Mouse (Mus musculus) natural killer cell, adult 2 months (primary cell): ENCODE results near the gene Satb2.
A peak's percentile ranks its signal among the peaks of the same experiment; 100 is the strongest.

Source experiments
- DNase-seq, 2 experiments: peaks; one replicate each; pipeline ENCODE4 v3.0.0; 2022; ENCODE audit warnings: low spot score in 2 of 2

Satb2 gene

DNA sequence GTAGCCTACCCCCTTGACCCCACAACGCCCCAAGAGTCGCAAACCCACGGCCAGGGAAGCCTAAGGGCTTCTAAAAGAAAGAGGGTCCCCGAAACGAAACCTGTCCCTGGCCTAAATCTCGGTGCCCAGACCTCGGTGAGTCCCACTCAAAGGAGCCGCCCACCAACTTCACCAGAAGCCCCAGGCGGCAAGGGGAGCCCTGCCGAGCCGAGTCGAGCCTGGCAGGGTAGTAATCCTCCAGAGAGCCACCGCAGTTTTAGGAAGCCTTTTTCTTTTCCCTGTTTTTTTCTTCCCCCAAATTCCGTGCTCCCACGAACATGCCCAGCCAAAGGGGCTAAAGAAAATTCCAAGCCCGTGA lies 4.9 kb downstream of the Satb2 start:
- no peak for DNase-seq

DNA sequence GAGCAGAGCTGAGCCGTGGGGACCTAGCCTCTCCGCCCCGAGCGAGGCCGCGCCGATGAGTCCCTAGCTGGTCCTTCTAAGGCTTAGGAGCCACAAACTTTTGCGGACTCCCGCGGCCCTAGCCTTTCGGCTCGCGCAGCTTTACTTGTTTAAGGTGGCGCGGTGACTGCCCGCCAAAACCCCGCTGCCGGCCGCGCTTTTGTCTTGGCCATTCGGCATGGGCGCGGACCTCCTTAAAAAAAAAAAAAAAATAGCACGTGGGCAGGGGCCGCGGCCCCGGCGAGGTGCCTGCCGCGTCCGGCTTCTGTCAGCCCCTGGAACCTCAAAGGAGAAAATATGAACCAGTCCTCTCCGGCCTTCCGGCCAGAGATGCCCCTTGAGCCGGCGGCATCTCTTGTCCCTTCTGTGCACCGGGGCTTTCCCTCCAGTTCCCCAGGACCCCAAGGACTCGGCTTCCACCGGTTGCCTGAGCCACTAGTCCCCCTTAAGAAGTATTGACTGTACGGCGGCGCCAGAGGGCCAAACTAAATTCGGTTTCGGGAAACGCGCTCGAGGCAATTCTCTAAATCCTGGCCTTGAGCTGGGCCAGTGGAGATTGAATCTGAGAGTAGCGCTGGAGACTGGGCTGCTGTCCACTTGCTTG lies 5.4 kb downstream of the Satb2 start:
- peak; percentile 52 to 78 for DNase-seq

DNA sequence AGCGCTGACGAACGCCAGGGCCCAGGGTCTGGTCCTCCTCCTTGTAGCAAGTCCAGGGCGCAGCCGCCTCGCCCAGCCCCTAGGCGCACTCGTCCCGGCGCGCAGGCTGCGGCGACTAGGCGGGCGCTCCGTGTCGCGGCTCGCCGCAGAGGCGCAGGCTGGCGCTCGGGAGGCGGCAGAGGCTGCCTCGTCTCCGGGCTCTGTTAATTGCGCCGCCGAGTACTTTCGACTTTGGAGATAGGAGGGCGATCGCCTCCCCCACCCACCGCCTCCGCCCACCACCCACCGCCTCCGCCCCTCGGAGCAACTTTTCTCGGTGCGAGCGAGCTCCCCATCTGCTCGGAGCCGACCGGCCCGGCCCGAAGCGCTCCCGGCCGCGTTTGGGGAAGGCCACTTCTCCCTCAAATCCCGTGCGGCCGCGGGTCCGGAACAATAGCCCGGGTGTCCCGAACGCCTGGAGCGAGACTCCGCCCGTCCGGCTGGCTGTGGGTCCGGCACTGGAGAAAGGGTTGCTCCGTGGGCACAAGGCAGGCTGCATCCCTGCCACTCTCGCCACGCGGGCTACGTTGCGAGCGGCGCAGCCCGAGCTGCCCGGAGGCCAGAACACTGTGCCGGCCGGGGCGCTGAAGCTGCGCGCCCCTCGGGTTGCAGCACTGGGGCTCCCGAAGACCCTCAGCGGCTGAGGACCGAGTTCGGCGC lies 6.0 kb downstream of the Satb2 start:
- no peak for DNase-seq

DNA sequence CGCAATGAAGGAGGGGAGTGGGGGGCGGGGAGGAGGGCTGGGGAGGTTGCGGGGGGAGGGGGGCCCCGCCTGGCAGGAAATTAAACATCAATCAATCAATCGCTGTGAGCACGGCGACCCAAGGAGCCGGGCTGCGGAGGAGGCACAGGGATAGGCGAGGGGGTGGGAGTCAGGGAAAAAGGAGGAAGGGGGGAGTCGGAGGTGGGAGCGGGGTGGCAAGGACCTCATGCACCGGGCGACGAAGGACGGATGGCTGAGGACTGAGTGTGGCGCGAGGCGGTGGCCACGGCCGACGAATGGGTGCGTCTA lies 6.6 kb downstream of the Satb2 start:
- no peak for DNase-seq

DNA sequence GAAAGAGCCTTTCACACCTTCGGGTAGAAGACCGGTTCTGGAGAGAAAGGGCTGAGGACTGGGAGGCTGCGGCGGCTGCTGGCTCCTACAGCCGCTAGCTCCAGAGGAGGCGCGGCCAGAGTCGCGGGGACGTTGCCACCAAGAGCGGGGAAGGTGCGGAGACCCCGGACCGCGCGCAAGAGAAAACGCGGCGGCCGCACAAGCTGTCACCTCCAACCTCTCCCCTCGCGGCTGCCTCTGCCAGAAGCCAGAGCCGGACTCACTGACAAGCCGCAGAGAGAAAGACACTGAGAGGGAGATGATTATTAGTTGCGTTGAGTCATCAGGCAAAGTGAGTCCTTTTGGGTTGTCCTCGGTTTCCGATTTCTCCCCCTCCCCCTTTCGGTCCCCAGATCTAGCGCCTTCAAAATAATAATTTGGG lies 7.0 kb downstream of the Satb2 start:
- DNase-seq: no peak

DNA sequence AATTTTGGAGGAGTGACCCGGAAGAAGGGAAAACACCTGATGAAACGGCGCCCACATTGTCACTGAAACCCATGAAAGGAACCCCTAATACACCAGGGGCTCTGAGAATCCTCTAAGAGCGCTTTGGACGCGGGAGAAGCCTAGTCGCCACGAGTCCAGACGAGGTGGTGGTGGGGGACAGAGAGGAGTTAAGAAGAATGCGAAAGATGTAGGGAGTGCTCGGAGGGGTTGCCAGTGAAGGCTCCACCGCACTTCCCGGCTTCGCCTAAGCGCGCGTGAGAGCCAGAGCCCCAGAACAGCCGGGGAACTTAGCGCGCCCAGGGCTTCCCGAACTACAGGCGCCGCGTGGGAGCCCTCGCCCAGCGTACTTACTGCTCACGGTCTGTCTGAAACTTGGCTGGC lies 7.7 kb downstream of the Satb2 start:
- DNase-seq: no peak

DNA sequence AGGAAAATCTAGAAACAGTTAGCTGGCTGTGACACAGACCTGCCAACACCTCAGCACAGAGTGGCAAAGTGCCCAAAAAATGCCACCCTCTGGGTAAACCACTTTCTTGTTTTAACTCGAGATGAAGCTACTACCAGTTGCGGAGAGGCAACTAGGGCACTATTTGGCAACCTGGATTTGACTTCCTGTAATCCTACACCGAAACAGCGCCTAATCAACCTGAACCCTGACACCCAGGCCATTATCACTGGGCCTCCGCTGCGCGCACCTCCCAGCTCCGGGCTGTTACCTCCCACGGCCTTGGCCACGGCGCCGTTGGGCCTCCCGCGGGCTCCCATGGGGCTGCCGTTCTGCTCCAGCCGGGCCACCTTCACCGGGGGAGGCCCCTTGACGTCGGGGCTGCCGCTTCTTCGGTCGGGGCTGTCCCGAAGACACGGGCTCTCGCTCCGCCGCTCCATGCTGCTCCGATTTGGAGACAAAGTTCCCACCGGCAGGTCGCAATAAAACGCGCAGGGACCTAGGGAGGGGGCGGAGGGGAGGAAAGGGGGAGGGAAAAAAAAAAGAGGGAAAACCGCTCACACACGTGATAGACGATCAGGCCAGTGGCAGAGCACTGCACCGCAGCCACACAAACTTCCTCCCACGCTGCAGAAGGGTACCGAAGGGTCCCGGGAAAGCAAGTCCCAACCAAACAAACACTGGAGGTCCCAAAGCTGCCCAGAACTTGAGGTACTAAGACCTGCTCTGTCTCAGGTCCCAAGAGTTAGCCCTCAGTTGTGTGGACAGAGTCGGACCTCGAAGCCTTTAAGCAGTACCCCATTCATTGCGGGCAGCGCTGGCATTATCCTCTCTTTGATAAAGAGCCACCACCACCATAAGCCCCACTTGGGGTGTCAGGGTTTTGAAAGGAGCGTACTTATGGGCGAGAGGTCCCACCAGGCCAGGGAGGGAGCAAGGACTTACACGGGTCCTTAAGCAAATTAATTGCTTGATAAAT lies 8.8 kb downstream of the Satb2 start:
- DNase-seq: no peak

DNA sequence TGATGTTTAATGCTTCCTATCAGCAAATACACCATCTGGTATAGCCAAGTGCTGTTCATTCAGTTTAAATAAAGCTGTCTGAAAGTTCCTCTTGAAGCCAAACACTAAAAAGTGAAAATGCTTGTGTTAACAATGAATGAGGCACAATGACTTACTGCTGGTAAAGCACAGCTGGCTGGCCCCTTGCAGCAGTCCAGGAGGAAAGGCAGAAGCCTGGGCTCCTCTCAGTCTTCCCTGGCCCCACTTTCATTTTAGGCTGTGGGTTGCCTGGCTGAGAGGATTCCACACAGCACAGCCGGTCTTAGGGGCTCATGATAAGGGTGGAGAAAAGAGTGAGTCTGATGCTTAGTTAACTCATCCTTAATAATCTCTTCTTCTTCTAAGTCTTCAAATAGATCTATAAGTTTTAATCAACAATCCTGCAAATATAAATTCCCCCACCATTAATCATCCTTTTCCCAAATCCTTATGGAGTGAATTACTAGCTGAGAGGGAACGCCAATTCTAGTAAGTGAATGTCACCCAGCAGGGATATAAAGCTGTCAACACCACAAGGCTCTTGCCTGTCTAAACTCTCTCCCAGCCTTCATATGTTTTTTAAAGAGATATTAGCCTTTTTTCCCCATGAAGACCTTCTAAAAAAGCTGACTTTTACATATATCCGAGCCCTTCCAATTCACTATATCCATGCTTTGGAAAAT lies 12.4 kb downstream of the Satb2 start:
- DNase-seq: no peak

DNA sequence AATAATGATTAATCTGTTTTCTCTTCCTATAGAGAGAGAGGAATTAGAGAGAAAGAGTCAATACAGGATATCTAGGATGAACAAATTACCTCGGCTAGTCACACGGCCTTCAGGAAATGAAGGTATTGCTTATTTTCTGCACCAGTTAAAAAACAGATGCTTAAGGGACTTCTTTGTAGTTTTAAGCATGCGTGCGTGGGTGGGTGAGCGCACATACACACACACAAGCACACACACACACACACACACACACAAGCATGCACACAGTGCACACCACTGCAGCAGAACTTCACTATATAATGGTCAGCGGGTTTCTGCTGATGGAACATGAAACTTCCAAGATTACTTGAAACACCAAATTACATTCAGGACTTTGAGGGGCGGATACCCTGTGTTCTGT lies 14.0 kb downstream of the Satb2 start:
- no peak for DNase-seq

DNA sequence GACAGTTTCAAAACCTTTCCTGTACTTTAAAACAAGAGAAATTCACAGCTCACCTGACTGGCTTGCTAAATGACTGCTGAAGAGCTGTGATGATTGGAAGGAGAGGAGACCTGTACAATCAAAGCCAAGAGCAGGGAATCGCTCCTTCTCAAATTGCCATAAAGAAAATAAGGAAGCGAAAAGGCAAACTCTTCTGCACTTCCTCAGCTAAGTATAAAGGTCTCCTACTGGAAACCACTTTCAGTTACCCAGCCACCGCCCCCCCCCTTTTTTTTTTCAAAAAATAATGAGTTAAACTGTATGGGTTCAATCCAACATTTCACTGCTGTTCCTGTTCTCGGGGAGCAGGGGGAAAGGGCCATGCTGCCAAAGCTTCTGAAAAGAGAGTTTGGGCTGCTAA lies 15.2 kb downstream of the Satb2 start:
- DNase-seq: no peak

DNA sequence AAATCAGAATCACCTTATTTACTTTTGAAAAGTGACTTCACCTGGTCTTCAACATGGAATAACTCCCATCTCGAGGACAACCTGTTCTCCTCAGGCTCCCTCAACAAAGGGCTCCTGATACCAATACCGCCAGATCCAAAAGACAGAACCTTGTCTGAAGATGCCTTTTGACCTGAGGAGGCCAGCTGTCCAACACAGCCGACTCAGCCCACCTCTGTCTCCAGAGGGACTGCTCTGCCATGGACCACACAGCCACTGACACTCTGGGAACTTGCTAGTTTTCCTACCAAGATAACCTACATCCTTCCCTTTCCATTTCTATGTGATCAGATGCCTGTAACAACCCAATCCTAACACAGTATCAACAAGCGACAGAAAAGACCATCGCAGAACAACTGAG lies 19.5 kb downstream of the Satb2 start:
- no peak for DNase-seq

DNA sequence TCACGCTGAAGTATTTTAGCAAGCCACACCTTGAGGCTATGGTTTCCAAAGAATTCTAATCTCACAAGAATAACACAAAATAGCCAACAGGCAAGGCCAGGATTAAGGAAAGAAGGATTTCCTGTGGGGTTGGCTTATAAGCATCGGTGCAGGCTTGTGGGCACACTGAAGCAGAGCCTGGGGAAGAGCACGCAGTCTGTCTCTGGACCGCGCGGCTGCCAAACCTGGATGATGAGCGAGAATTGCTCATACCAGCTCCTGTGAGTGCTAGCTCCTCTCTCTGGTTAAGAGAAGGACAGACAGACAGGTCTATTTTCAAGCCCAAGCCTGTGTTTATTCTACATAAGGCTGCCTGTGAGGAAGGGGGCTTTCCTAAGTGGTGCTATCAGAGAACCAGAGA lies 20.5 kb downstream of the Satb2 start:
- no peak for DNase-seq

DNA sequence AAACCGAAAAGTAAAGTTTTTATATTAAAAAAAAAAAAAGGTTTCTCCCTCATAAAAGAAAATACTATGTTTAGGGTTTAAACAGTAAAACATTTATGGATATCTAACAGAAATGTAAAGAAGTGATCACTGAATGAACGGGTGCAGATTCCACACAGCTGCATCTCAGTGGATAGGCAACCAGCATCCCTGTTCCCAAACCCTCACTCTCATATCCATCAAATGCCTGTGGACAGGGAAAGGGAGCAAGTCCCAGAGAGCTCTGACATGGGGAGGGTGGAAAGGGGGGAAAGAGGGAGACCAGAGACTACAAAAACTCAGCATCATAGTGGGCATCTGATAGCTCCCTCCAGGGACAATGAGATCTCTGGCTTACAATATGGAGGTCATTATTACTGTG lies 21.6 kb downstream of the Satb2 start:
- no peak for DNase-seq

DNA sequence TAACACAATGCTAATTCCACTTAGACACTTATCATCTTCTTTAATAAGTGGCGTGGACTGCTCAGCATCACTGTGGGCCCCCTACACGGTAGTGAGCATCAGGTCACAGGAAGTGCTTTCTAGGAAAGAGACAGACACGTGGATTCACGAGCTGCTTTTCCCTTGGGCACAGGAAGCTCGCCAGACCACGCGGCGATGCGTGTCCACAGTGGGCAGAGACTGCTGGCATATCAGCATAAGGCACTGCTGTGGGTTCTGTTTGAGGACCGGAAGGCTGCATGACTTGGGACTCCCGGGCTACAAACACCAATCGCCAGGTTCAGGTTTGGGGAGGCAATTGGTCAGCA lies 22.7 kb downstream of the Satb2 start:
- DNase-seq: no peak

DNA sequence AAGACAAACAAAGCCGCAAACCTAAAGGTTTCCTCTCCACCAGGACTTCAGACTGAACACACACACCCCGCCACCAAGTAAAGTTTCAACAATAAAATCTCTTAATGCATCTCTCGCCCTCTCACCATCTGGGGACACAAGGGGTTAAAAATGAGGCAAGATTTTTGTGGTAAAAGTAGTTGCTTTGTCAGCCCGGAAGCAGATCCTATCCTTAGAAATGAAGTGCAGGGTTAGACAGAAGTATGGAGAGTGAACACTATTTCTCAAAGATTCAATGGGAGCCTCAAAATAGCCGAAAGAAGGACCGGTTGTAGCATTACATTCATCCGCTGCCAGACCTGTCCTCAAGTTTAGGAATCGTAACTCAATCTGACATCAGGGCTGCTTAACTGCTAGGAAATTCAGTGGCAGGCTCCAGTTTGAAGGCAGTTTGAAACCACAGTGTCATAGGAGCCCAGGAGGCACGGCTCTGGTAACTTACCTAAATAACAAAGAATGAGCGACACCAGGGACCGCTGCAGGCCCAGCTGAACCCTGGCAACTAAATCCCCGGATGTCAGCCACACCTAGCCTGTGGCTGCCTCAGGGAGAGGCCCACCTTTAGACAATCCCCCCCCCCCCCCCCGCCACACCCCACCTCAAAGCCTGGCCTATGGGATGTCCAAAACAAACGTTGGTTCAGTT lies 23.3 kb downstream of the Satb2 start:
- DNase-seq: no peak

DNA sequence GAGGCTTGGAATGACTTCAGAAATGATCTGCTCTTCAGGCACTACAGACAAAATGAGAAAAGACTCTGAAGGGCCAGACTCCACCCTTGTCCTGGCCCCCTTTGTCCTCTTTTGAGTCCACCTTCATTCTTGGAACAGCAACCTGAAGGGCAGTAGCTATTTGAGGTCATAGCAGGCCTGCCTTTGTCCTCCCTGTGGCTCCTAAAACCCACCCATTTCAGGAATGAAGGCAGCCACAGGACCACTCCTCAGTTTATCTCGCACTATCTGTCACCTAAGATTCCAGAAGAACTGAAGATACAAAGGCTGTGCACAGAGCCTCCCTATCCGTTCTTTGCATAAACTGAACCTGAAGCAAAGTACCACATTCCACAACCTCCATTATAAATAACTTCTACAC lies 24.9 kb downstream of the Satb2 start:
- no peak for DNase-seq

DNA sequence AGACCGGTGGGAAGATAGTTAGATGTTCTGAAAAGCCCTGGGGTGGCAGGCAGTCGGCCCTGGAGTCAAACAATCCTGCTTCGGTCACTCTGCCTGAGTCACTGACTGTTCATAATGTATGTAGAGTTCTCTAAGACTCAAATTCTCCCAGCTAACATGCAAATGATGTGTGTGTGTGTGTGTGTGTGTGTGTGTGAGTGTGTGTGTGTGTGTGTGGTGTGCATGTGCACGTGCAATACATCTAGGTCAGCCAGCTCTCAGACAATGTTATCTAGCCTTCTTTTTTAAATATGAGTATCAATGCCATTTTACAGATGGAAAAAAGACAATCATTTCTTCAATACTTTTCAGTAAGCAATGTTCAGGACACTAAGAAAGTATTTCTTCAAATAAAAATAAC lies 26.5 kb downstream of the Satb2 start:
- DNase-seq: no peak

DNA sequence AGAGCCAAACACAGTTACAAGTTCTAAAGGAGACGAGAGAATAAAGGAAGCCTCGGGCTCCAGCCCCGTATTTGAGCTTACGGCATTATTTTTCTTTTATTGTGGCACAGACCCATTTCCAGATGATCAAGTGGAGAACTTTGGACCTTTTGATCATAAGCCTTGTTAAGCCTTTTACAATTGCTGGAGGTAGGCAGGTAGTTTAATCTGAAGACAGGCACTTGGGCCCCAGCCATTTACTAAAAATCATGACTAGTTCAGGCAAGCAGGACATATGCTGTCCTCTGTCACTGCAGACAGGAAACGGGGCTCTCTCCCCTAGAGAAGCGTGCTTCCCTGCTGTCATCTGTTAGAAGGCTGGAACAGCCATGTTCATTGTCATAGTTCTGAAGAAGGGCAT lies 26.9 kb downstream of the Satb2 start:
- DNase-seq: no peak

DNA sequence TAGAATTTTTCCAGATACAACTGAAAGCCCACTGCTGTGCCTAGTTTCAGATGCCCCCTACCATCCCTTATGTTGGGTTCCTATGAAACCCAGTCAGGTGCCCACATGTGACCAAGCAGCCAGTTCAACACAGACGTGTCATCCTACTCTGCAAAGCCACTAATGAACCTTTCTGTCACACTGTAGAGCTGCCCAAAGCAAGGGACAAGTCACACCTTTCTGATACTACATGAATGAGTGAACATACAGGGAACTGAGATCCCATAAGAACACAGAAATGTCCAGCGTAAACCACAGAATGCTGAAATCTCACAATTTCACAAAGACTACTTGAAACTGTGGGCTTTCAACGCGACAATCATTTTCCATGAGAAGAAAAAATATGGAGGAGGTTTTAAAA lies 39.0 kb downstream of the Satb2 start:
- DNase-seq: no peak

DNA sequence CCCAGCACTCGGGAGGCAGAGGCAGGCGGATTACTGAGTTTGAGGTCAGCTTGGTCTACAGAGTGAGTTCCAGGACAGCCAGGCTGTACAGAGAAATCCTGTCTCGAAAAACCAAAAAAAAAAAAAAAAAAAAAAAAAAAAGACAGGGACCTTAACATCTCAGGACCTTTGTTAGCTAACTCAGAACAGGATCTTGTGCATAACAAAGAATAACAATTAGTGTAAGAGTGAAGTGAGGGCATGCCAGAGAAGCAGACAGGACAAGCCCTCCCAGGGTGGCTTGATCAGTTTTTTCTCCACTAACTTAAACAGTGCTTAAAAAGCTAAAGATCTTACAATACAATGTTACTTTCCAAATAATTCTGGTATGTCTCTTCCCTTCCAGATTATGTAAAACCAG lies 40.0 kb downstream of the Satb2 start:
- DNase-seq: no peak

DNA sequence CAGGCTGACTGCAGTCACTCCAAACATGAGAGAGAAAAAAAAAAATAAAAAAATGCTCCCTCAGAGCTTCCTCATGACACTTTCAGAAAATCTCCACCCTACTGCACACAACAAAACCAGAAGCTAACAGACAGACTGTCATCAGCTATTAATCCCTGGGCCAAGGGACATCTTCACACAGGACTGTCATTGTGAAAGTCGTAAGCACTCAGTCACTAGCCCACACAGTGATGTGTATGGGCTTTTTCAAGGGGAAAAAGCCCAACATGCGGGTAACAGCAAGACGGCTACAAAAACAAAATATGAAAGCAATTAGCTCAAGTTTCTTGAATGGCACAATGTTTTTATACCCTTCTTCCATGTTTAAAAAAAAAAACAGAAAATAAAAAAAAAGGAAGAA lies 41.9 kb downstream of the Satb2 start:
- DNase-seq: no peak

DNA sequence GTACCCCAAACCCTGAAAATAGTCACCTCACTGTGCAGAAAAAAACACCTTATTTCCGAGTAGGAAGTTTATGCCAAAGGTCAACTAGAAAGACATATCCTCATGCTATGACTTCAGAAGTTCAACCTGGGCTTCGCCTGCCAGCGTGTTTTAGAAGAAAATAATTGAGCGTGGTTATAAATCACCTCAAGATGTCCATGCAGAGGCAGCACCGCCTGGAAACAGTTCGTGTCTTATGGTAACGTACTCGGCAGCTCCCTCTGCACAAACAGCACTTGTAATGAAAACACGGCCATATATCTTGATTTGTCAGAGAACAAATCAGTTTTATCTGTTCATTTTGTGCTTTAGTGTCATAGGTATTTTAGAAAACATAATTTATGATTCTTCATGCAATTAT lies 44.6 kb downstream of the Satb2 start:
- no peak for DNase-seq
